In the genomic region with DNA sequence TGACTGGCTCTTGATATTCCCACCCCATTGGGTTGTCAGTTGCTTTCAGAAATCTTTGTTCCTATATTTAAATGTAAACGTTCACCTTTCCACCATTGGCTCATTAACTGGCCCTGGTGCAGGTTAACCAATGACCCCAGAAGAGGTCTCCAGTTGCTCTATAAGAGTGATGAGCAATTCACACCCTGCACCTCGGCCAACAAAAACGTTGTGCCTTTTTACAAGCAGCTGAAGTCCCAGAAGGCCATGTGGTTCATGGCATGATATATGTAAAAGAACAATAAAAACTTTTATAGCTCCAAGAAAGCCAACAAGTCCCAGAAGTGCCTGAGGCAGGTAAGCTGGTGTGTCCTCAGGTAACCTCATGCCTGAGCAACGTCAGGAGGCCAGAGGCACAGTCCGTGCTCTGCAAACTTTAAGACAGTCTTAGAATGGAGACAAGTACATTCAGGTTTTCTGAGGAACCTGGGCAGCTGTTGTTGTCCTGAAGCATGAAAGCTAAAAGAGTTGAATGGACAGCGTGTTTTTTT, we compare ENCODE assay signal across 22 mouse cellular contexts.
"Had no signal": no experiment of that assay in that cellular context is flagged by ENCODE, and none has a peak within 500 bp of the region (broad histone marks: within the 10 kb centered on the region; RNA-seq: fewer than 3 reads in every experiment).

No protein-coding gene starts in this region.

- ATAC-seq: intestine, embryonic 16.5 days; liver, embryonic 12.5 days; midbrain, embryonic 13.5 days; midbrain, embryonic 16.5 days had no signal

- H3K27ac ChIP-seq: kidney, postnatal 0 days; left cerebral cortex, adult 2 months; liver, embryonic 12.5 days; liver, embryonic 15.5 days; lung, embryonic 15.5 days; midbrain, embryonic 10.5 days; midbrain, embryonic 13.5 days; neural tube, embryonic 13.5 days had no signal

- H3K4me3 ChIP-seq: left cerebral cortex, adult 2 months; liver, embryonic 12.5 days; liver, embryonic 15.5 days; lung, embryonic 15.5 days; megakaryocyte, embryonic 14.5 days; midbrain, embryonic 10.5 days; midbrain, embryonic 13.5 days; myocyte; neural tube, embryonic 13.5 days had no signal

- DNase-seq: kidney, adult 2 months; kidney, postnatal 25 days; layer of hippocampus, postnatal 36 days; liver; lung, adult 18-20 months; lung, postnatal 10 days; lung, postnatal 36 days; retina, postnatal 1 day; right cerebral cortex, postnatal 25 days; thymus, postnatal 25 days had no signal

- H3K36me3 ChIP-seq: liver, embryonic 12.5 days; liver, embryonic 15.5 days; lung, embryonic 15.5 days; midbrain, embryonic 10.5 days; midbrain, embryonic 13.5 days; neural tube, embryonic 13.5 days had no signal

- H3K4me2 ChIP-seq: liver, embryonic 12.5 days; liver, embryonic 15.5 days; lung, embryonic 15.5 days; midbrain, embryonic 13.5 days; neural tube, embryonic 13.5 days had no signal

- H3K27me3 ChIP-seq: liver, embryonic 12.5 days; liver, embryonic 15.5 days; lung, embryonic 15.5 days; midbrain, embryonic 13.5 days; neural tube, embryonic 13.5 days had no signal

- H3K4me1 ChIP-seq: liver, embryonic 12.5 days; liver, embryonic 15.5 days; lung, embryonic 15.5 days; megakaryocyte, embryonic 14.5 days; midbrain, embryonic 10.5 days; midbrain, embryonic 13.5 days; neural tube, embryonic 13.5 days had no signal

- H3K9me3 ChIP-seq: liver, embryonic 12.5 days; liver, embryonic 15.5 days; lung, embryonic 15.5 days; megakaryocyte, embryonic 14.5 days; midbrain, embryonic 10.5 days; midbrain, embryonic 13.5 days; neural tube, embryonic 13.5 days had no signal

- H3K9ac ChIP-seq: liver, embryonic 12.5 days; liver, embryonic 15.5 days; lung, embryonic 15.5 days; midbrain, embryonic 13.5 days; neural tube, embryonic 13.5 days had no signal
